Mouse (Mus musculus) ovary, postnatal 36 days (tissue): ENCODE results near the gene Ramp2.

Experiments
- DNase-seq: peaks from one replicate; pipeline ENCODE4 v3.0.0; 2022; ENCODE audit warnings: low spot score, mixed read lengths

Gene Ramp2

DNA sequence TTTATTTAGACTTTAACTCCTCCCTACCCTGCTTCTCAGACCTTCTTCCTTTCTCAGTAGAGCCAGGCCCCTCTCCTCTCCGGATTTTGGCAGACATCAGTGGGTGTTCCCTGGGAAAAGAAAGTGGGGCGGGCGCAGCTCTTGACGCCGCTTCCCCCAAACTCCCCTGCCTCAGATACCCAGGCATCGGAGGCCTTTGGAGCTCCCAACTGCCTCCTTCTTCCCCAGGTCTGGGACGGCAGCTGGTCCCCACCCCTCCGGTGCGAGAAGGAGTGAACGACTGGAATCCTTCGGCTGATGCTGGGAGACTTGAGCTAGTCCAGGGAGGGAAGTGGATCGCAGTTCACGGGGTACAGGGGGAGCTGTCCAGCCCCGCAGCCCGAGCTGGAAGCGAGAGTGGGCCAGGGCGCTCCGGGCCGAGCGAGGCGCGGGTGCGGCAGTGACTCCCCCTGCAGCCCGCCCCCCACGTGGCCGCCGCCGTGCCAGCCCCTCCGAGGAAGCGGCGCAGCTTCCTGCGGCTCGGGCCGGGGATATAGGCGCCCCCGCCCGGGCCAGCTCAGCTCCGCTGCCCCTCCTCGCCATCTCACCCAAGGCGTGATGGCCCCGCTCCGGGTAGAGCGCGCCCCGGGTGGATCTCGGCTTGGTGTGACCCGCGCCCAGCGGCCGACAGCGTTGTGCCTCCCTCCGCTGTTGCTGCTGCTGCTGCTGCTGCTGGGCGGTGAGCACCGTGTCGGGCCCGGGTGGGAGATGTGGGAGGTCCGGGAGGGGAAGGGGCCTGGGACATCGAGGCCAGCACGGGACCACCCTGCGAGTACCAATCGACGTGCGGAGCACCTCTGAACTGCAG, at the start of gene Ramp2:
Gene Ramp2 (plus strand): TSS at position 174 of the 847 bp plus-strand sequence.
- peak; percentile 67 for DNase-seq

DNA sequence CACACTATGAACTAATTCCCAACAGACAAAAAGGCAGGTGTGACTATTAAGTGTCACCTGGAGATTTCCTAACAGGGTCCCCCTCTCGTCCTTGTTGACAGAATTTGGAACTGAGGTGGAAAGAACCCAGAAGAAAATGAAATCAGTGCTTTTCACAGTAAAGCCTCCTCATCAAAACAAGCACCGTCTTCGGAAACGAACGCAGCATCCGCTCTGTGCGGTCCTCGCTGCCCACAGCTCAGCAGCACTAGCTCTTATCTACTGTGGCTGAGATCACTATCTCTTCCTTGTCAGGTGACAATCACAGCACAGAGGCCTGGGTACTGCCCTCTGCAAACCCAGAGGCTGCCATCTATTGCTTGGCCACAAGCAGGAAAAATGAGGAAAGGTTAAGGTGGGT, 49.7 kb upstream of the Ramp2 start:
- no peak for DNase-seq

DNA sequence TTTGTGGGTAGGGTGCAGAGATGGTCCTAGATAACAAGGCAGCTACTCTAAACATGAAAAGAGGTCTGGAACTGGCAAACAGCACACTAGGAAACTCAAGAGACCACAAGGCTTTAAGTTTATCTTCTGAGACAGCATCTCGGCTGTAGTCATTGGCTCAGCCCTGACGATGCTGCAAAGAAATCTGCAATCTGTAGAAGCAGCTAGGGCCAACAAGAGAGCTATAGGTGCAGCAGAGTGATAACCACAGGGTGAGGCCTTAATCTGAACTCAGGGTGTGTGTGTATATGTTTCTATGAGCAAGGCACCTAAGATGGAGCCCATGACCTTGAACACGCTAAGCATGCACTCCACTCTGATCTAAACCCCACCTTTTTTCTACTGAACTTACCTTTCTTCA, 46.3 kb upstream of the Ramp2 start:
- DNase-seq, result no peak

GRCm38 (mm10) chr11:101200986-101201385, 44.8 kb upstream of the Ramp2 start:
- DNase-seq, result no peak

DNA sequence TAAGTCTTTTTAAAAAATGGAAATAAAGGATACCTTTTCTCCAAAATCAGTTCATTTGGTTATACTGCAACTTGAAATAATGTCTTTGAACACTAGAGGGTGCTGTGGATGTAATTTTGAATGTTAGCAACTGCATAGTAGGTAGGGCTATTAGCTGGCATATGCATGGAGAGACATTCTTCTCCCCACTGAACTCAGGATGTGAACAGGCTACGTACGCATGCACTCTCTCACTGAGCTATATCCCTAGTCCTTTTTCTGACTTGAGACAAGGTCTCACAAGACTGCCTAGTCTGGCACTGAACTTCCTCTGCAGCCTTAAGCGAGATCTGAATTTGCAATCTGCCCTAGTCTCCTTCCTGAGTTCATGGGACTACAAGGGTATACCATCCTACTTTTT, 33.9 kb upstream of the Ramp2 start:
- DNase-seq, result no peak

DNA sequence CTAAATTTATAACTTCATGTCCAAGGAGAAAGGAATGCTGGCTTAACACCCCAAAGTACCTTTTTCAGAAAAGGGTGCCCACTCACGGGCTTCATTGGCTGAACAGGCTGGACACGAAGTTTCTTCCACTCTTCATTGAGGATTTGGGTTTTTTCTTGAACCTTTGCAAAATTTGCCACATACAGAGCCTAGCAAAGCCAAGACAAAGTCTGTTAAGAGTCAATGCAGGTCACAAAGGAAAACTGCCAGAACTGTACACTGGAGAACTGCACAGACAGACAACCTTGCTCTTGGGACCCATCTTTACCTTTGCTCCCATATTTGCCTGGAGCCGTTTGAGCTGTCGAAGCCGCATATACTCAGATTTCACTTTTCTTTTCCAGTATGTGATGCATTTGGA, 28.9 kb upstream of the Ramp2 start:
- no peak for DNase-seq

- DNase-seq, result no peak
These were observed 27.3 kb upstream of the Ramp2 start for GRCm38 (mm10) chr11:101218436-101219055.

- no peak for DNase-seq
These were observed 25.0 kb upstream of the Ramp2 start for GRCm38 (mm10) chr11:101220853-101221252.

GRCm38 (mm10) chr11:101221306-101221986, 24.4 kb upstream of the Ramp2 start:
- no peak for DNase-seq

DNA sequence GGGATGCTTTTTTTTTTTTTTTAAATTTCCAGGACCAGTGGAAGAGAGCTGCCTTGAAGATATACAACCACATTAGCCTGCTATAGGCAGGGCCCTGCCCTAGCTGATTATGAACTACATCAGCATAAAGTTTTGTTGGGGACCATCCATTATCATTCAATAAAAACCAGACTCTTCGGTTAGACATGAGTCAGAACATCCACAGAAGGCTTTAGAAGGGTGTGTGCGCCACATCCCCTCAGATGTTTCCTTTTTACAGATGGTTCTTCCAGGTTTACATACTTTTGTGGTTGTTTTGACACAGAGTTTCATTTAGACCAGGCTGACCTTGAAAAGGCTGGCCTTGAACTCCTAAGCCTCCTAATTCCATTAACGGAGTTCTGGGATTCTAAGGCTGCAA, 21.5 kb upstream of the Ramp2 start:
- no peak for DNase-seq

GRCm38 (mm10) chr11:101225331-101226064, 20.3 kb upstream of the Ramp2 start:
- no peak for DNase-seq

- peak; percentile 90 for DNase-seq
These were observed 19.6 kb upstream of the Ramp2 start, which contains the start of gene Ezh1 for GRCm38 (mm10) chr11:101226065-101226701. Gene Ezh1, minus strand, starts transcription at chr11:101226463.

DNA sequence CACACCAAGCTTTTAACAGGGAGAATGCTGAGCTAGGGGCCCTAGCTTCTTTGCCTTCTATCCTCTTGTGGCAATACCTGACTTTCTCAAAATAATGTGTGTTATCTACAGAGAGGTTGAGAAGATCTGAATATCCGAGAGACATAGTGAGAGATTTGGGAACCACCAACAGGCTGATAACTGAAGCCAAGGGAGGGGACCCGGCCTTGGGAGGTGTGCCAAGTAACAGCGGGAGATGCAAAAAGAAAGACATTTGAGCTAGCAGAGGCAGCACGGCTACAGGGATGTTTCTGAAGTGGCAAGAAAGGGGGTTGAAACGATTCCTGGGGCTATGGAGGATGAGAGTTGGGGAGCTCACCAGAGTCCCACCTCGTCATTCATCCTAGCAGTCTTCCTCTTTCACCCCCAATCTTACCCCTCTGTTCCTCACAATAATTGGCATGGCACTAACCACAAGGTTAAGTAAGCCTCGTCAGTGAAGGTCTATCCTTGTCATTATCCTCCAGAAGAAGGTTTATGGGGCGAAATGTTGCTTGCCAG, 16.4 kb upstream of the Ramp2 start:
- DNase-seq, result peak; percentile 73

DNA sequence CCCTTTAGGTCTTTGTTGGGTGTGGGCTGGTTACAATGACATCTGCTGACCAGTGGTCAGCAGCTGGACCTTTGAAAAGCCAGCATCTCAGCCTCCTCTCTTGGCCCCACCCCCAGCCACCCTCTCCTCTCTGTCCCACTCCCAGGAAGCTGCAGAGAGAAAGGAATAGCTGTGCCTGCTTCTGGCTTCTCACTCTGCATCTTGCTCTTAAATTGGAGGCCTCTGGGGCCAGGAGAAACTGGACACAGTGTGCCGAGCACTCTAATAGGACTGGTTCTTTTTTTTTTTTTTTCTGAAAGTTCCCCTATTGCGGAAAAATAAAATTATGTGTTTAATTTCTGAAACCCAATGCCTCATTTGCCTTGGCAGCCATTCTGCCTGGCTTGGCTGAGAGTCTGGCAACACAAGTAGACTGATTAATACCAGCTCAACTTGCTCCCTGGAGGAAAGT, 15.7 kb upstream of the Ramp2 start:
- no peak for DNase-seq

DNA sequence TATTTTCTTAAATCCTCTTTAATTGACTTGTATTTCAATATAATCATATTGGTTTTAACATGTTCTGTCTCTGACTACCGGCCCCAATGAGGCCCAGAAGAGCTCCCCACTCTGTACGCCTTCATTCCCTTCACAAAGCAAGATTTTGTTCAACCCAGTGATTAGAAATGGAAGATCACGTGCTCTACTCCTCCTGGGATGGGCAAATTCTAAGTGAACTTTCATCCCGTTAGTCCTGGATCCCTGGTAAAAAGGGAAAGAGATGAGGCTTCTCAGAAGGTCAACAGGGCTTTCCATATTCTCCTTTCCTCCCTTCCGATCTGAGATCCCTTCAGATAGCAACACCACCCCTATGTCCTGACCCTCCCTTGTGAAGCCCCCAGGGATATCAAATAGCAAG, 15.3 kb upstream of the Ramp2 start:
- DNase-seq, result no peak

- DNase-seq, result peak; percentile 50
These were observed 14.6 kb upstream of the Ramp2 start for GRCm38 (mm10) chr11:101230991-101231871.

- no peak for DNase-seq
These were observed 13.6 kb upstream of the Ramp2 start for GRCm38 (mm10) chr11:101232010-101232839.

DNA sequence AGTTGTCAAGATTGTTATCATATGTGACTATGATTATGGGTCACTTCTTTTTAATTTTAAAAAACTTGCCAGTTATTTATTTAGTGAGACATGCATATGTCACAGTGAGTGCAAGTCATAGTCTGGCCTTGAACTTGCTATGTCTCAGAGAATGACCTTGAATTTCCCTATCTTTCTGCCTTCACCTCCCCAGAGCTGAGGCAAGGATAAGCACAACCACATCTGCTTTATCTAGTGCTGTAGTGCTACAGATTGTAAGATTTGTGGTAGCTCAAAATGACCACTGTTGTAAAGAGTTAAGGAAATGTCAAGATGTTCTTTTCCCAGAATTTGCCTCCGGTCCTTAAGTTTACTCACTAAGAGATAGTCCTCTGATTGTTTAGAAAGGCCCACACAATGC, 12.6 kb upstream of the Ramp2 start:
- DNase-seq, result no peak

DNA sequence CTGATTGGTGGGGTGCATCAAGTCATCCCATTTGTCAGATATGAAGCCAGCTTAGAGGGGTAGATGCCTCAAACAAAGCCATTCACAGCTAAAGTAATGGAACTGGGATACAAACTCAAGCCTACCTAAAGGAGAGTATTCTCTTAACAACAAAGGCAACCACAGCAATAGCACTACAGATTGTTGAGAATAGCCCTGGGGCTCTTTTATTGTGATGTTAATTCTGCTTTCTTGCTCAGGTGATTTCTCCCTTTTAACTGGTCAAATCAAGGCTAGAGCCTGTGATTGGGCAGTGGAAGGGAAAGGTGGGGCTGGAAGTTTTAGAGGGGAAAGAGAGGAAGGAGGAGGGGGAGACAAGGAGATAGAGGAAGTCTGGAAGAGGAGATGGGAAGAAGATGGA, 11.7 kb upstream of the Ramp2 start:
- no peak for DNase-seq
